Mouse (Mus musculus) monocyte, adult 5-6 weeks (primary cell): ENCODE measurements around the gene Gskip. TPM values are rescaled to one million over a fixed set of nuclear protein-coding genes. Genes with fewer than 3 reads are reported as not detected.

Experiments used
- total RNA-seq: library from RNA; stranded (forward); fragments of 200-1000, 200-491, 200-594 nt; gene quantifications from 3 replicates; pipeline ENCODE4 v1.2.3, GENCODE M21; 2017

Gskip gene
- total RNA-seq, 1 experiment from 2014 or later = 21.6 TPM

Other genes starting within 250 kb of the Gskip start
- 0.19 to 0.78 TPM (median 0.21 TPM) in 3 replicates for gene D430019H16Rik, start 231.0 kb upstream of the Gskip start, total RNA-seq
- not detected in 3 replicates for gene Bdkrb2, start 121.6 kb upstream of the Gskip start, total RNA-seq
- gene Bdkrb1, start 81.7 kb upstream of the Gskip start, total RNA-seq = not detected in 3 replicates
- gene Atg2b, start 382 bp downstream of the Gskip start, total RNA-seq = 16.9 to 24.6 TPM (median 18.7 TPM) in 3 replicates
- gene Ak7, start 21.1 kb downstream of the Gskip start, total RNA-seq = 1.3 TPM in 1 of 3 replicates, not detected in the others
- 190 to 223 TPM (median 204 TPM) in 3 replicates for gene Papola, start 99.9 kb downstream of the Gskip start, total RNA-seq